Mouse (Mus musculus) hindbrain, embryonic 14.5 days (tissue): ENCODE results near the gene Vgll2. TPM values are rescaled to one million over a fixed set of nuclear protein-coding genes. Genes with fewer than 3 reads are reported as not detected.

ENCODE experiments used
- ATAC-seq: fragments of 200-750 bp; cut with Nextera tagmentation; 2 replicates; pipeline ENCODE4 v1.8.0; 2017; ENCODE audit warnings: moderate number of reproducible peaks, mild to moderate bottlenecking, moderate TSS enrichment, moderate library complexity; ENCODE audit not compliant: low FRiP score
- DNase-seq: peaks from one replicate; pipeline ENCODE4 v3.0.0-alpha.2; 2015; ENCODE audit warnings: low spot score
- H3K27ac ChIP-seq: fragments of 300-500 bp; sonication (generic); 2 replicates; pipeline ENCODE4 v1.5.1; 2014; ENCODE audit warnings: mild to moderate bottlenecking, moderate library complexity
- H3K27me3 ChIP-seq: fragments of 300-500 bp; sonication (generic); 2 replicates; pipeline ENCODE4 v1.6.1; 2014; ENCODE audit warnings: mild to moderate bottlenecking, low read length, mixed read lengths; ENCODE audit not compliant: control insufficient read depth, insufficient read depth
- H3K36me3 ChIP-seq: fragments of 300-500 bp; sonication (generic); replicated peaks from 2 replicates; pipeline ENCODE4 v1.6.1; 2014; ENCODE audit not compliant: control insufficient read depth, insufficient read depth
- H3K4me1 ChIP-seq: fragments of 300-500 bp; sonication (generic); replicated peaks from 2 replicates; pipeline ENCODE4 v1.6.1; 2014; ENCODE audit warnings: antibody characterized with exemption, low read length, mixed read lengths; ENCODE audit not compliant: control insufficient read depth, insufficient read depth
- H3K4me2 ChIP-seq: fragments of 300-500 bp; sonication (generic); replicated peaks from 2 replicates; pipeline ENCODE4 v1.6.1; 2014; ENCODE audit warnings: mild to moderate bottlenecking, moderate library complexity
- H3K4me3 ChIP-seq: fragments of 300-500 bp; sonication (generic); replicated peaks from 2 replicates; pipeline ENCODE4 v1.5.1; 2014; ENCODE audit warnings: mild to moderate bottlenecking, low read length
- H3K9ac ChIP-seq: fragments of 300-500 bp; sonication (generic); 2 replicates; pipeline ENCODE4 v1.6.1; 2014
- H3K9me3 ChIP-seq: fragments of 300-500 bp; sonication (generic); 2 replicates; pipeline ENCODE4 v1.6.1; 2016; ENCODE audit warnings: low read length; ENCODE audit not compliant: control insufficient read depth
- WGBS: fragments of 180-500 bp; shearing (Covaris S2); extraction: QIAGEN DNeasy Blood & Tissue Kit; methylation state at CpG from one replicate; pipeline ENCODE4 v1.1.7; 2014; 5-methylcytosine and 5-hydroxymethylcytosine counted together
- polyA plus RNA-seq: library from polyadenylated mRNA; unstranded; fragments of >200 nt; fragmentation: Nextera tagmentation; extraction: Ambion mirVana; gene quantifications from 2 replicates; pipeline ENCODE4 v1.2.1, GENCODE M21; 2014

The Vgll2 gene
- polyA plus RNA-seq = 0.20 TPM in 1 of 2 replicates, not detected in the other

DNA sequence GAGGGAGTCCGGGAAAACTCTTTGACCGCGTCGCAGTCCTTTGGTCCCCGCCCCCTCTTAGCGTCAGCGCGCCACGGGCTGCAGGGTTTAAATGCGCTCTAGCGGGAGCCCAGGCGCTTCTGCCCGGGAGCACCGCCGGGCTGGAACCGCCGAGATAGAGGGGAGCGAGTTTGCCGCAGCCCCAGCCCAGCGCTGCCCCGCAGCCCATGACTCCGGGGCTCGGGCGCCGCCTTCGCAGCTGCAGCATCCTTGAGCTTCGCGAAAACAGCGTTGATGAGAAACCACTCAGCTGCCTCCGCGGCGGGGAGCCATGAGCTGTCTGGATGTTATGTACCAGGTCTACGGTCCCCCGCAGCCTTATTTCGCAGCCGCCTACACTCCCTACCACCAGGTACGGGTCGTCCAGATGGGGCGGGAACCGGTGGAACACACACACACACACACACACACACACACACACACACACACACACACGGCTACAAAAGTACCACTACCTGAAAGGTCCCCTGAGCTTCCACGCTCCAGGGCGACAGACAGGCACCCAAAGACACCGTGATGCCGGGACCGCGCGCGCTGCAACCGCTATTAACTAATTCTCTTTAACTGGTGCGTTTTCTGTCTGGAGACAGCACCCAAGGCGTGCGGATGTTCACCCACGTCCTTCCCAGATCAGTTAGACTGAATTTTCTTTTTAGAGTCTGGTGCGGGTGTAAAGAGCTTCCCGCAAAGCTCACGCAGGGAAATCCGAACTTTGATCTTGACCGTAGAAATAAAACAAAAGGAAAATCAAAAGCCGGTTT, at the start of gene Vgll2:
Vgll2 (plus strand) TSS at position 90 of the 800 bp plus-strand sequence.
- H3K4me1 ChIP-seq = peaks cover 12% of the 10 kb centered on the region
- H3K27ac ChIP-seq = no peak within 1 kb of the TSS
- no peaks in the 10 kb centered on the region for H3K36me3 ChIP-seq
- H3K9ac ChIP-seq = peak within 1 kb of the TSS; percentile 44; the same call in 1 of the 2 replicates
- no peaks in the 10 kb centered on the region for H3K9me3 ChIP-seq
- peak within 1 kb of the TSS; percentile 43 for H3K4me3 ChIP-seq
- H3K4me2 ChIP-seq = peak within 1 kb of the TSS; percentile 97
- ATAC-seq (peak; percentile 82), DNase-seq (peak; percentile 56)
- H3K27me3 ChIP-seq = peaks cover 80% of the 10 kb centered on the region
- WGBS = under 1% methylated on average over 60 of the region's 60 CpGs

DNA sequence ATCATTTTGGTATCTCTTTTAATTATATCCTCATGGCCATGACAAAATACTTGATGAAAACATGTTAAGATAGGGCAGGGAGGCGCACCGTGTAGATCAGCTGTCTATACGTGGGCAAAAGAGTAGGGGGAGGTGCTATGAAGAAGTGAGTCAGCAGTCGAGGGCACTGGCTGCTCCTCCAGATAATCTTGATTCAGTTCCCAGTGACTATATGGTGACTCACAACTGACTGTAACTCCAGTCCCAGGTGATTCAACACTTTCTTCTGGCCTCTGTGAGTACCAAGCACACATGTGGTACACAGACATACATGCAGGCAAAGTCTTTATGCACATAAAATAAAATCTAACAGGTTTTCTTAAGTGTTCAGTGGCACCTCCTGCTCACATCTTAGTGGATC, 47.2 kb upstream of the Vgll2 start:
- Histone ChIP-seq H3K4me2 (no peak overlapping the region), H3K27ac (no peak overlapping the region), H3K27me3 (no peaks in the 10 kb centered on the region), H3K9ac (no peak overlapping the region), H3K4me1 (no peaks in the 10 kb centered on the region), H3K9me3 (no peaks in the 10 kb centered on the region), H3K36me3 (no peaks in the 10 kb centered on the region), H3K4me3 (no peak overlapping the region)
- DNase-seq = no peak
- 86% methylated on average over 4 of the region's 4 CpGs for WGBS
- no peak for ATAC-seq

DNA sequence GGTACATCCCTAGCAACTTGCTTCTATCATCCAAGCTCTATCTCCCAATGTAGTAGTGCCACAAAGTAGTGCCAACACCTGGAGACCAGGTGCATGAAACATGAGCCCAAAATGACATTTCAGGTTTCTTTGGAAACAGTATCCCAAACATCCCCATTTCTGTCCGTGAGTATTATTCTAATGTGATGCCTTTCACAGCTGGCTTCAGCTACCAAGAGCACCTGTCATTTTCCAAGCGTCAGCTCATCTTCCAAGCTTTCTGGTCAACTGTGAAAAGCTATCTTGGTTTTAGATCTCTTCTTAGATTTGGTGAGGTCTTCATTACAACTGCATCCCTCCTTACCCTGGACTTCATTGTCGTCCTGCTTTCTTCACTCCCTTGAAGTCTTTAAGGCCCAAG, 46.7 kb upstream of the Vgll2 start:
- Histone ChIP-seq H3K4me2 (no peak overlapping the region), H3K27ac (no peak overlapping the region), H3K9ac (no peak overlapping the region), H3K4me3 (no peak overlapping the region), H3K4me1 (no peaks in the 10 kb centered on the region), H3K27me3 (no peaks in the 10 kb centered on the region), H3K36me3 (no peaks in the 10 kb centered on the region), H3K9me3 (no peaks in the 10 kb centered on the region)
- ATAC-seq = no peak
- 90% methylated on average over 3 of the region's 3 CpGs for WGBS
- no peak for DNase-seq

DNA sequence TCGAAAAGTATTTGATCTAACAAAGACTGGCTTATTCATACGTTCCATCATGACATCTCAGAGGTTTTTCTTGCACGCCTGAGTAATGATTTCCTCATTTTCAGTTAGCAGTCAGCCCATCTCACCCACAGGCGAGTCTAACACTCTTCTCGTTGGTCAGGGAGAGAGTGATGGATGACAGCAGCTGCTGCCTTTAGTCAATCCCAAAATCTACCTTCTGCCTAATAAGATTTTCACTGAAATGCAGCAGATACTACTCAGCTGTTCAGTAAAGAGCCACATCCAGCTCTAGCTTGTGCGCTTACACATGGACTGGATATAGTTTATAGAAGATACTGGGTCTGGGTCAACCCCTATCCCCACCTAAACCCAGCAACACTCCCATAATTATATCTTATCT, 40.7 kb upstream of the Vgll2 start:
- no peaks in the 10 kb centered on the region for H3K4me1 ChIP-seq
- ATAC-seq = no peak

DNA sequence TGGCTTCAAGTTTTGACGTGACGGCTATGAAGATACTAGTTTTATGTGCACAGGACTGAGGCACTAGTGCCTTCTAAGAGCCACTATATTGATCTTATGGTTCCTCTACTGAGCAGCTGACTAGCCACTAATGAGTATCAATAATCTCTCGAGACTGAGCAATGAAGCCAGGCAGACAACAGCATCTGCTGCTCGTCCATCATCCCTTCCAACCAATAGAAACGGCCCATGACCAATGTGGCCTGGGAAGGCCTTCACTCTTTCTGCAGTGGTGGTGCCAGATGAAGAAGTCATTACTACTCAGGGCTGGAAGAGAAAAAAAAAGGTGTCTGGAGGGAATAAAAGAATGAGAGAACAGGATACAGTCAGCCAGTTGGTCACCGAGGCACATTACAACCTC, 39.9 kb upstream of the Vgll2 start:
- H3K9ac ChIP-seq = no peak overlapping the region
- H3K27me3 ChIP-seq = no peaks in the 10 kb centered on the region
- ATAC-seq (no peak), DNase-seq (no peak)
- no peak overlapping the region for H3K4me3 ChIP-seq
- 82% methylated on average over 6 of the region's 6 CpGs for WGBS
- H3K36me3 ChIP-seq = no peaks in the 10 kb centered on the region
- H3K4me2 ChIP-seq = no peak overlapping the region
- no peak overlapping the region for H3K27ac ChIP-seq
- H3K9me3 ChIP-seq = no peaks in the 10 kb centered on the region
- no peaks in the 10 kb centered on the region for H3K4me1 ChIP-seq

More for the DNA sequence above, 40.7 kb upstream of the Vgll2 start:
- Histone ChIP-seq H3K36me3 (no peaks in the 10 kb centered on the region), H3K4me2 (no peak overlapping the region), H3K27me3 (no peaks in the 10 kb centered on the region), H3K27ac (no peak overlapping the region), H3K9me3 (no peaks in the 10 kb centered on the region), H3K9ac (no peak overlapping the region), H3K4me3 (no peak overlapping the region)
- no peak for DNase-seq
- 72% methylated on average over 6 of the region's 6 CpGs for WGBS

DNA sequence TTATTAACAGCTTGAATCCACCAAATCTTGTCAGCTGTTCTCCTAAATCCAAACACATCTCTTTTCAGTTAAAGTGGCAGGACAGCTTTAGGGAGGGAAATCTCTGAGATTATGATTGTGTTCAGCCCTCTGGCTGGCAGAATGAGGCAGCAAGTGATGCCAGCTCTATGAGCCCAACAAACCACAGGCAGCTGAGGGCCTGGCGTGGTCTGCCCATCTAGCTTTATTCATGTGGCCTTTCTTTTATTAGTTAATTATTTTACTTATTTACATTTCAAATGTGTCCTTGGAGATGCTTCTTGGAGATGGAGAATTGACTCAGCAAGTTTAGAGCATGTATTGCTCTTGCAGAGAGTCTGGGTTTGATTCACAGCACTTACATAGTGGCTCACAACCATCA, 3.8 kb upstream of the Vgll2 start:
- Histone ChIP-seq H3K27me3 (peaks cover 38% of the 10 kb centered on the region), H3K9ac (no peak overlapping the region), H3K27ac (no peak overlapping the region), H3K4me1 (peaks cover 9% of the 10 kb centered on the region; the same call in 1 of the 2 replicates), H3K4me2 (no peak overlapping the region), H3K36me3 (no peaks in the 10 kb centered on the region), H3K4me3 (no peak overlapping the region), H3K9me3 (no peaks in the 10 kb centered on the region)
- 50% methylated on average over 1 of the region's 1 CpGs for WGBS
- DNase-seq = no peak
- no peak for ATAC-seq

DNA sequence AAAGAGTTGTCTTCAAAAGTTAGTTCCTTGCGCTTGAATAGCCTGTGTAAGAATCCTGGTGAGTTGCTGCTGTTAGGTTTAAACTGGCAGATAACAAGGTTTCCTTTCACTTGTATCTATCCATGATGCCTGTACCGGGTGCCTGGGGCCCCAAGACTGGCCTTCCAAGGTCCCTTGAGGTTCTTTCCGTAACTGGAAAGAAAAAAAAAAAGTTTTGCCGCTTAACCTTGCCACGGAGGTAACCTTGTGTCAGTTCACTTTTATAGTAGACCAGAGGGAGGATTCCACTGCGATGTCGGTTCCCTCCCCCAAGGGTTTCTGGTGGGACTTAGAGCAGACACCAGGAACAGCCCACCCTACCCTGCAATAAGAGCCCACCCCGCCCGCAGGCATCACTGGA, 1.1 kb upstream of the Vgll2 start:
- no peak overlapping the region for H3K9ac ChIP-seq
- no peaks in the 10 kb centered on the region for H3K36me3 ChIP-seq
- H3K4me1 ChIP-seq = peaks cover 9% of the 10 kb centered on the region; the same call in 1 of the 2 replicates
- H3K9me3 ChIP-seq = no peaks in the 10 kb centered on the region
- H3K4me2 ChIP-seq = no peak overlapping the region
- DNase-seq (no peak), ATAC-seq (no peak)
- H3K27me3 ChIP-seq = peaks cover 66% of the 10 kb centered on the region
- no peak overlapping the region for H3K27ac ChIP-seq
- 2% methylated on average over 9 of the region's 9 CpGs for WGBS
- H3K4me3 ChIP-seq = no peak overlapping the region

DNA sequence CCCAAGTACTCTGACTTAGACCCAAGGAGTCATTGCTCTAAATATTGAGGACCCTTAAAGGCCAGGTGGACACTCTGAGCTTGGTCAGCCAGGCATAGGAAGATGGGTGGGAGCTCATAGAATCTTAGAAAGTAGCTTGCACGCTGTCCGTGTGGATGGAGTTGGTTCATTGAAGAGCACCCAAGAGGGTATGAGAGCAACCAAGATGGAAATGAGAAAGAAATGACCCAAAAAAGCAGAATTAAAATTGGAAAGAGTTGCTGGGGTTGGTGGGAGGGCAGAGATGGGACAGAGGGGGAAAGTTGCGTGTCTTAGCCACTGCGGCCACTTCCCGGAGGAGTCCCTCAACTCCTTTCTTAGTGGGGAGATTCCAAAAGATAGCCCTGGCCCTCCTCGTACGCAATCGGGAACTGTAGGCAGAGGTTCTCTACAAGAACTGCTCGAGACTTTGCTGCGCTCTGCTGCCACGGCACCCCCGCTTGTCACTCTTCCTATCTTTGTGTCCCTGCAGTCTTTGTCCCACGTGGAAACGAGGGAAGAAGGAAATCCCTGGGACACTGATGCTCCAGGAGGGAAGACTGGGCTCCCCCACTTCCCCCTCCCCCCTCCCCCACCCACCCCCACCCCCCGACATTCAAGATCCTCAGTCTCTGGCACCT, 437 bp upstream of the Vgll2 start:
- H3K4me1 ChIP-seq = peaks cover 9% of the 10 kb centered on the region; the same call in 1 of the 2 replicates
- WGBS = under 1% methylated on average over 14 of the region's 15 CpGs
- peak overlapping the region; percentile 97 for H3K4me2 ChIP-seq
- no peak overlapping the region for H3K9ac ChIP-seq
- no peak for DNase-seq
- H3K36me3 ChIP-seq = no peaks in the 10 kb centered on the region
- peaks cover 72% of the 10 kb centered on the region for H3K27me3 ChIP-seq
- no peaks in the 10 kb centered on the region for H3K9me3 ChIP-seq
- ATAC-seq = peak; percentile 41; the same call in 1 of the 2 replicates
- H3K4me3 ChIP-seq = peak overlapping the region; percentile 43
- no peak overlapping the region for H3K27ac ChIP-seq

DNA sequence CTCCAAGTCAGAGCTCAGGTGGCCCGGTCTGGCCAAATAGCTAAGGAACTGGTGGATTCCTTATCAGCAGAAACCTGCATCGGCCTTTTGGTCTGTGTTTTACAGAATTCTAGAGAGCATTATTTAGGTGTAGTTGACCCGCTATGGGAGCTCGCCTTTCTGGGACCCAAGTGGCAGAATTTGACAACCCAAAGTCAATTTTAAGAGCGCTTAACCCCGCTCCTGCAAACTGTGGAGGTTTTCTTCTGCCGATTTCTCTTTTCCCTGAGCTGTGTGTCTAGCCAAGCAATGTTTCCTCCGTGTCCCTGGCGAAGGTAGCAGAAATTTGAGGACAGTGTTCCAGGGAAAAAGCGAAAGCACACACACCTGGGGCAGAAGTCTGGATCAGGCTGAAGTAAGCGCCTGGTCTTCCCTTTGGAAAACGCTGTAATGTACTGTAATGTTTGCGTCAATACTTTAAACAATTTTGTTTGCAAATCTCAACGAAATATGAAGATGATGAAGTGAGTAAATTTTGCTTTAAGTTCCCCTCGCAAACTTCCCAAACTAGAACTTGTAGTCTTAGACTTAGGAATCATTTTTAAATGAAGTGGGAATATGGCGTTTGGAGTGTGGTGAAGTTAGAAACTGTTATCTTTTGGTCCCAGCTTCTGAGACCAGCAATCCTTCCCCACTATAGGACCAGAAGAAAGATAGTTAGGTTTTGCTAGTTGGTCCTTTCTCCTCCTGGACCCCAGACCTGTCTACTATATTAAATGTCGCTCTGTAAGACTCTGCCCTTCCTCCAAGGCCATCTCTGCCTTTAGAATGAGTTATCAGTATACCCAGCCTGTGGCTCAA, 1.1 kb downstream of the Vgll2 start:
- ATAC-seq (no peak), DNase-seq (no peak)
- no peak overlapping the region for H3K9ac ChIP-seq
- H3K4me1 ChIP-seq = peaks cover 17% of the 10 kb centered on the region
- H3K27me3 ChIP-seq = peaks cover 88% of the 10 kb centered on the region
- H3K36me3 ChIP-seq = no peaks in the 10 kb centered on the region
- WGBS = 2% methylated on average over 17 of the region's 17 CpGs
- H3K27ac ChIP-seq = no peak overlapping the region
- peak overlapping the region; percentile 97 for H3K4me2 ChIP-seq
- H3K4me3 ChIP-seq = peak overlapping the region; percentile 43; the same call in 1 of the 2 replicates
- no peaks in the 10 kb centered on the region for H3K9me3 ChIP-seq
